Mouse (Mus musculus): ENCODE data around the gene Rnf41. TPM values are rescaled to one million over a fixed set of nuclear protein-coding genes. Genes with fewer than 3 reads are reported as not detected.
A peak's percentile ranks its signal among the peaks of the same experiment; 100 is the strongest.

The Rnf41 gene
- total RNA-seq, 2 experiments from 2014 or later = 16.4 to 19.1 TPM

DNA sequence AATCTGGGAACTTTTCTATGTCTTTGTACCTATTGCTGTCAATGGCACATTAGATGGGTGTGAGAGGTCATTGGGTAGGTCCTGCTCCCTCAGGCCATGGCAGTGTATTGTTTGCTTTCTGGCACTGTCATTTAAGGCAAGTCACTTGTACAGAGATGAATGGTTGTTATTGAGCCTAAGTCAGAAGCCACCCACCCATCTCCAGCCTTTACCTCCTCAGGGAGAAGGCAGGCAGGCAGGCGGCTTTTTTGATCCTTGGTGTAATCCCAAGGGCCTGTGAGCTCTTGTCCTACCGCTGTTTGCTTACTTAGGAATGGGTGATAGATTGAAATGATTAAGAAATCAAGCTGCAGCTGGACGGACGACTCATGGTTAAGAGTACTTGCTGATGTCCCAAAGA is 18.0 kb downstream of the Rnf41 start:
- DNase-seq = no peak

- DNase-seq = no peak
Observed at GRCm38 (mm10) chr10:128433417-128433816, 22.0 kb downstream of the Rnf41 start.

- DNase-seq = no peak
Observed at GRCm38 (mm10) chr10:128434681-128435080, 23.2 kb downstream of the Rnf41 start.

- DNase-seq = peak; percentile 33
Observed at GRCm38 (mm10) chr10:128435186-128435823, 23.8 kb downstream of the Rnf41 start.

DNA sequence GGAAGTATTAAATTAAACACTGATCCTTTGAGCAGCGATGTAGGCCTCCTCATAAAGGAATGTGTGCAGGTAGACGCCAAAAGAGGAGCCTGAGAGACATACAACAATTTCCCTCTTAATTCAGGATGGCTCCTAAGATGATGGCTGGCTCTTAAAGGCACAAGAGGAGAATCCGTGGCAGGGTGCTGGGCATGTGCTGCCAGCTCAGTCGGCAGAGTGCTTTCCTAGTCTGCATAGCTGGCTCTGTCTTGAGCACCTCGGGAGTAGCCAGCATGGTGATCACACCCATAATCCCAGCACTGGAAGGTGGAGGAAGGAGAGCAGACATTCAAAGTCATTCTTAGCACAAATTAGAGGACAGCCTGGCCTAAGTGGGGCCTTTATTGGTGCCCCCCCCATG is 24.4 kb downstream of the Rnf41 start:
- DNase-seq = no peak

DNA sequence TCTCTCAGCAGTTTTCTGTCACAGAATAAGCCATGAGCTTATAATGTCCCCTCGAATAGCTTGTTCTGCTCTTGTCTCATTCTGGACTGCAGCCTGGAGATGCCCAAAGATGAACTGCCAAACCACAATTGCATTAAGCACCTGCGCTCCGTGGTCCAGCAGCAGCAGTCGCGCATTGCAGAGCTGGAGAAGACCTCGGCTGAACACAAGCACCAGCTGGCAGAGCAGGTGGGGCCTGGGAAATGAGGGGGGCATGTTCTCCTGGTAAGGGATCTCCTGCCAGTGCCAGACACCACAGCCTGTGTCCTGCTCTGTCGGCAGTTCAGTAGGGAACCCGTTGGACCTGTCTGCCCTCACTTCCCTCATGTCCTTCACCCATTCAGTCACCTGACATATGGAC is 24.9 kb downstream of the Rnf41 start:
- DNase-seq = no peak

DNA sequence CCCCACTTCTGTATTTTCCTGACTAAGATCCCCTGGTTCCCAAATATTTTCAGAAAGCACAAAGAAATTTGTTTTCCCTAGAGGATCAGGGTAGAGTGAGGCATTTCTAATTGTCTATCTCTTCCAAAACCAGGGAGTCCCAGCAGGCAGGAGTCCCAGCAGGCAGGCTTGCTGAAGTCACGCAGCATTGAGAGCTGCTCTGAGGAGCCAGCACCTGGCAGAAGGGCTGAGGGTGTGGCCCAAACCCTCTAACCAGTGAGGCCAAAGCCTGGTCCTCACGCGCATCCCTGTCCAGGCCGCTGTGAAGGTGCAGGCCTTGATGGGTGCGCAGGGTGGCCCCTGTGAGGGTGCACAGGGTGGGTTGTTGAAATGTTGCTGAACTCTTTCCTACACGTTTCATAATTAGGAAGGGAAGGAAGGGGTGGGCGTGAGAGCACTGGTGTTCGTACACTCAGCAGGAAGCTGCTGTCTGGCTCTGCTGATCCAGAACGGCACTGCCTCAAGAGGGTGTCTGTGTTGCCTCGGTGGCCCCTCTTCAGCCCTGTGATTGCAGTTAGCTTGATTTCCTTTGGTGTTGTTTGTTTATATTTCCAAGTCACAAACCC is 27.3 kb downstream of the Rnf41 start:
- no peak for DNase-seq

- DNase-seq = no peak
Observed at GRCm38 (mm10) chr10:128440407-128440806, 28.9 kb downstream of the Rnf41 start.

- DNase-seq = no peak
Observed at GRCm38 (mm10) chr10:128441324-128442119, 30.1 kb downstream of the Rnf41 start.

DNA sequence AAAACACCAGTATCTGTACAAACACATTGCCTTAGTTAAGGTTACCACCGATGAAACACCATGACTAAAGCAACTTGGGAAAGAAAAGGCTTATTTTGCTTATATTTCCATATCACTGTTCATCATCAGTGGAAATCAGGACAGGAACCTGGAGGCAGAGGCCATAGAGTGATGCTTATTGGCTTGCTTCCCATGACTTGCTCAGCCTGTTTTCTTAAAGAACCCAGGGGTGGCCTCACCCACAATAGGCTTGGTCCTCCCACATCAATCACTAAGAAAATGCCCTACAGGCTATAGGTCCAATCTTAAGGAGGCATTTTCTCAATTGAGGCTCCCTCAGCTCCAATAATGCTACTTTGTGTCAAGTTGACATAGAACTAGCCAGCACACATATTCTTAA is 31.3 kb downstream of the Rnf41 start:
- no peak for DNase-seq

- no peak for DNase-seq
Observed at GRCm38 (mm10) chr10:128444354-128444753, 32.9 kb downstream of the Rnf41 start.

DNA sequence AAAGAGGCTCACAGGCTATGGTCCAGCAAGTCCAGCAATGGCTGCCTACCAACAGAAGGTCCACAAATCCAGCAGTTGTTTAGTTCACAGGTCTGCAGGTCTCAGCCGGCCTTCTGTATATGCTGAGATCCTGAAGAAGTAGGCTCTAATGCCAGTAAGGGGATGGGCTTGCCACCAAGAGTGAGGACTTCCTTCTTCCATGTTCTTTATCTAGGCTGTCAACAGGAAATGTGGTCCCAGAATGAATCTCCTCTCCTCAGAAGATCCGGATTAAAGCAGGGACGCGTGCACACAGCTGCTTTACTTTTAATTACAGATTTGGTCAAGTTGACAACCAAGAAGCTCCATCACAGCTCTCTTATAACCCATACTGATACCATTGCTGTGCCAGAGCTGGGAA is 34.0 kb downstream of the Rnf41 start:
- DNase-seq = no peak

GRCm38 (mm10) chr10:128451014-128451413 is 39.6 kb downstream of the Rnf41 start:
- no peak for DNase-seq

GRCm38 (mm10) chr10:128454471-128454870 is 43.0 kb downstream of the Rnf41 start:
- DNase-seq = no peak

GRCm38 (mm10) chr10:128455280-128455679 is 43.8 kb downstream of the Rnf41 start:
- peak; percentile 72 for DNase-seq

DNA sequence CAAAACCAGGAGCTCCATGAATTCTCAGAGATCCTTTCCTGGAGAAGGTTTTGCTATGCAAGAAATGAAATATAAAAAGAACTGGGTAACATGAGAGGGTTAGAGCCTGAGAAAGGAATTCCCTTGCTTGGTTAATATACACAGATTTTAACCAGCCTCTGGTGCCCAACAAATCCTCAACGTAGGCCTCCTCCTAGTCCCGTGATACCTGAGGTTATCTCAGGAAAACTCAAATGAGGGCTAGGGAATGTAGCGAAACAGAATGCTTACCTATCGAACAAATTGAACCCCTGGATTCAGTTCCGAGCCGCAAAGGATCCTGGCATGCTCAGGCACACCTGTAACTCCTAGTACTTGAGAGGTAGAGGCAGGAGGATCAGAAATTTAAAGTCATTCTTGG is 46.2 kb downstream of the Rnf41 start:
- no peak for DNase-seq

DNA sequence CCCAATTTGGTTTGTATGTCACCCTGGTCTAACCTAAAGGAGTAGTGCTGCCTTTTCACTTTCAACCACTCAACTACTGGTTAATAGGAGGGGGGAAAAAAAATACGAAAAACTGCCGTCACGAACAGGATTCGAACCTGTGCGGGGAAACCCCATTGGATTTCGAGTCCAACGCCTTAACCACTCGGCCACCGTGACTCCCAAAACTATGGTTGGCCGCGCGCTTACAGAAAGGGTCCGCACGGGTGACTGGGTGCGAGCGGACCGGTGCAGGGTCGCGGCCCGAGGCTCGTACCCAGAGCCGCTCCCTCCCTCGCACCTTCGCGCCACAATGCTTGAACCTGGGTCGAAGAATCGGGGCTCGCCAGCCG is 46.9 kb downstream of the Rnf41 start:
- DNase-seq = peak; percentile 92

DNA sequence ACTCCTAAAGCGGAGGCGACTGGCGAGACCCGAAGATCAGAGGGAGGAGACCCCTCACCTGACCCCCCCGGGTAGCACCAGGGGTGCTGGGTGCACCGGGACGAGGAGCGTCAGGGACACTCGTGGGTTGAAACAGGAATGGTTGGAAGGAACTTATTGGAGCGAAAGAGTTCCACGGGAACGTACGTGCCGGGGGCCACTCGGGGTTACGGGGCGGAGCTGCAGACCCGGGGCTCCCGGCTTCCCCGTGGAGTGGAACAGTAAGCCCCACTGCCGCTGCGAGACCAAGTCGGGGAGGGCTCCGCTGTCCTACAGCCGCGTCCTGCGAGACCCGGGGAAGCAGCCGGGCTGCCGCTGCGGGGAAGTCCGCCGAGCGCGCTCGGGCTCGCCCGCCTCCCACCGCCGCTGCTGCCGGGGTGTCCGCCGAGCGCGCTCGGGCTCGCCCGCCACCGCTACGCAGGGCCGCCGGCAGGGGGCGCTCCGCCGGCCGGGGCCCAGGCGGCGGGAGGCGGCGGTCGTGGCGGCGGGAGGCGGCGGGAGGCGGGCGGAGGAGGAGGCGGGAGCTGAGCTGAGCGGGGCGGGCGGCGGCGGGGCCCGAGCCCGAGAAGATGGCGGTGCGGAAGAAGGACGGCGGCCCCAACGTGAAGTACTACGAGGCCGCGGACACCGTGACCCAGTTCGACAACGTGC is 47.4 kb downstream of the Rnf41 start, which contains the start of gene Smarcc2:
Gene Smarcc2 (plus strand): TSS at position 530 of the 690 bp plus-strand sequence.
- DNase-seq = peak; percentile 91

DNA sequence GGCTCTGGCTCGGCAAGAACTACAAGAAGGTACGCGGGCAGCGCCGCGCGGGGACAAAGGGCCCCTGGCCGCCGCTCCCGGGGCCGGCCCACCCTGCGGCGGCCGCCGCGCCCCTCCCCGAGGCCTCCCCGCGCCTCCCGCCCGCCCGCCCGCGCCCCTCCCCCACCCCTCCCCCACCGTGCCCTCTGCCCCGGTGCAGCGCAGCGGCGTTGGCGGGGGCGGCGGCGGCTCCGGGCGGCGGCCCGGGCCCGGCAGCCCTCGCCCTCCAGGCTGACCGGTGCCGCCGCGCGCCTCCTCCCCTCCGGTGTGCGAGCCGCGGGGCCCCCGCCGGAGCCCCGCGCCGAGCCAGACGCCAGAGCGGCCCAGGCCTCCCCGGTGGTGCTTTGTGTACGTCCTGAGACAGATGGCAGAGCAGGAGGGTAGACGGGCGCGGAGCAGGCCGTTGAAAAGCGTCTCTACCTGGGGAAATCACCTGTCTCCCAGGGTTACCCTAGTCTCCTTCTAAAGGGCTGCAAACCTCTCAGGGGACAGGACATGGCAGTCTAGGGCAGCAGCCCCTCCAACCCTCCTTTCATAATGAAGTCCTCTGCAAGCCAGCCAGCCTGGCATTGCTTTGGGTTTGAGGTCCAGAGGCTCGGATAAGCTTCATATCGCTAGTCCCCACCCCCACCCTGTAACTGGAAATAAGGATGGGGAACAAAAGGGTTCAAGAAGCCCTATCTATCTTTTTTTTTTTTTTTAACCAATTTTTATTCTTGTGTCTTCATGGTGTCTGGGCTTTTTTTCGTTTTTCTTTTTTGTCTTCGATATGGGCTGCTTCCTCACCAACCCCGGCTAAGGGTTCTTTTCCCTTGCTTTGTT is 48.2 kb downstream of the Rnf41 start:
- peak; percentile 38 for DNase-seq

DNA sequence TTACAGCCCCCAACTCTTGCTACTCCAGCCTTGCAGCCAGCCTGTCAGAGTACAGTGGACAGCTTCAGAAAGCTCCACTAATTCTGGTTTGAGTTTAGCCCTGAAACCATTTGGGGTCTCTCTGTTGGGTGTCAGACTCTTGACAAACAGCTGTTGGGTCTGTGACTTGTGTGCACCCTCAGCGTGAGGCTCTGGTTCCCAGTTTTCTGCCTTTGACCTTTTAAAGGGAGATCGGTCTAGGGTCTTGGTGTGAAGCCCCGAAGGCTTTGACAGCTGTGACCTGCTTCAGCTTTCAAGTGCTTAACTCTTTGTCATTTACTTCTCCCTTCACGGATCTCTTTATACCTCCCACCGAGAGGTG is 48.8 kb downstream of the Rnf41 start:
- DNase-seq = no peak

DNA sequence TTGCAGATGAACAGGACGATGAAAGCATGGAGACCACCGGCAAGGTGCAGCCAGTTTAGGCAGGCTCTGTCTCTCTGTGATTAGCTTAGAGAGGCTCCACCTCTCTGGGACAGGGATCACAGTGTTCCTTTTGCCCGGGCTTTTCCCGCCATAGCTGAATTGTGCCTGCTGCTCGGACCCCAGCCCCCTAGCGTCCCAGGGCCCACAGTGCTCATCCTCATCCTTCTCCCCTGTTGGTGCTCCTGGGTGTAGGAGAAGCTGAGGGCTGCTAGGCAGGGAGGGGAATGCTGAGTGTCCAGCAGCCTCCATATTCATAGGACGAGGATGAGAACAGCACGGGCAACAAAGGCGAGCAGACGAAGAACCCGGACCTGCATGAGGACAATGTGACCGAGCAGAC is 62.9 kb downstream of the Rnf41 start:
- DNase-seq = no peak

DNA sequence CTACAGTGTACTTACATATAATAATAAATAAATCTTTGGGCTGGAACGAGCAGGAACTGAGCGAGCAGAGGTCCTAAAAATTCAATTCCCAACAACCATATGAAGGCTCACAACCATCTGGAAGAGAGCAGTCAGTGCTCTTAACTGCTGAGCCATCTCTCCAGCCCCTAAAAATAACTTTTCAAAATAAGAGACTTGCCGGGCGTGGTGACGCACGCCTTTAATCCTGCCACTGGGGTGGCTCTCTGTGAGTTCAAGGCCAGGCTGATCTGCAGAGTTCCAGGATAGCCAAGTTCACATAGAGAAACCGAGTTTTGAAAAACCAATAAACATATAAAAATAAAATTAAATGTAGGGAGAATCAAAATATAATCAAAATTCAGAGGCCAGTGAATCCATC is 74.9 kb downstream of the Rnf41 start:
- DNase-seq = no peak
